Mouse (Mus musculus) testis, adult 2 months (tissue): ENCODE measurements around the gene Paqr5.

Source experiments
- CTCF ChIP-seq: fragments of 200-500 bp; IDR thresholded peaks from 2 replicates; pipeline ENCODE4 v1.5.1; 2012; ENCODE audit warnings: low read depth, mild to moderate bottlenecking, inconsistent platforms, low read length, moderate library complexity; ENCODE audit not compliant: control insufficient read depth, insufficient read depth, insufficient replicate concordance
- POLR2A ChIP-seq: fragments of 200-500 bp; IDR thresholded peaks from 2 replicates; pipeline ENCODE4 v1.6.1; 2012; ENCODE audit warnings: low read depth, mild to moderate bottlenecking, inconsistent platforms, low read length, moderate library complexity; ENCODE audit not compliant: control insufficient read depth

GRCm38 (mm10) chr9:62018229-62019093 lies 8.2 kb downstream of the Paqr5 start:
- no peak for TF ChIP-seq CTCF
- TF ChIP-seq POLR2A, result no peak
